Mouse (Mus musculus) small intestine, adult 2 months (tissue): ENCODE data around the gene Ift81.

Experiments
- CTCF ChIP-seq: fragments of 200-500 bp; IDR thresholded peaks from 2 replicates; pipeline ENCODE4 v1.5.1; 2012; ENCODE audit warnings: low read depth, mild to moderate bottlenecking, control low read depth, inconsistent platforms, low read length, moderate library complexity, mixed read lengths; ENCODE audit not compliant: insufficient replicate concordance, insufficient read length; ENCODE audit errors: extremely low read depth
- POLR2A ChIP-seq: fragments of 200-500 bp; IDR thresholded peaks from 2 replicates; pipeline ENCODE4 v1.6.1; 2012; ENCODE audit warnings: low read depth, mild to moderate bottlenecking, control low read depth, inconsistent platforms, low read length, moderate library complexity

- TF ChIP-seq POLR2A (no peak), CTCF (no peak)
These were observed 70.9 kb downstream of the Ift81 start for GRCm38 (mm10) chr5:122543392-122543791.
